Mouse (Mus musculus): ENCODE data around the gene Scrg1. TPM values are rescaled to one million over a fixed set of nuclear protein-coding genes. Genes with fewer than 3 reads are reported as not detected.

Scrg1 gene
- polyA plus RNA-seq (2014; fragmentation: Illumina TruSeq; extraction: RNeasy Lipid Tissue Mini Kit (QIAGEN cat#74804); ENCODE audit: low read depth, low replicate concordance): not detected

GRCm38 (mm10) chr8:57455765-57456164 lies at the start of gene Scrg1:
TSS of gene Scrg1 (plus strand) at chr8:57455923.

GRCm38 (mm10) chr8:57487441-57488155 lies 31.9 kb downstream of the Scrg1 start, which contains the start of gene Sap30:
TSS of gene Sap30 (minus strand) at chr8:57487860.

GRCm38 (mm10) chr8:57511316-57512118 lies 55.8 kb downstream of the Scrg1 start, which contains the start of gene Hmgb2:
TSS of gene Hmgb2 (plus strand) at chr8:57511907.

Other genes with a start within 250 kb of the Scrg1 start
- gene Hand2, start 134.9 kb upstream of the Scrg1 start, polyA plus RNA-seq (2014; fragmentation: Illumina TruSeq; extraction: RNeasy Lipid Tissue Mini Kit (QIAGEN cat#74804); ENCODE audit: low read depth, low replicate concordance): 0.34 TPM
- 4.2 TPM for gene Sap30, start 31.9 kb downstream of the Scrg1 start, polyA plus RNA-seq (2014; fragmentation: Illumina TruSeq; extraction: RNeasy Lipid Tissue Mini Kit (QIAGEN cat#74804); ENCODE audit: low read depth, low replicate concordance)
- gene Hmgb2, start 56.0 kb downstream of the Scrg1 start, polyA plus RNA-seq (2014; fragmentation: Illumina TruSeq; extraction: RNeasy Lipid Tissue Mini Kit (QIAGEN cat#74804); ENCODE audit: low read depth, low replicate concordance): 20.6 TPM
- gene Galnt7, start 197.1 kb downstream of the Scrg1 start, polyA plus RNA-seq (2014; fragmentation: Illumina TruSeq; extraction: RNeasy Lipid Tissue Mini Kit (QIAGEN cat#74804); ENCODE audit: low read depth, low replicate concordance): 10.8 TPM

Data from adipose tissue, adult 10 weeks (tissue).